Mouse (Mus musculus): ENCODE data around the gene Pknox2.
A peak's percentile ranks its signal among the peaks of the same experiment; 100 is the strongest.

Pknox2 gene

DNA sequence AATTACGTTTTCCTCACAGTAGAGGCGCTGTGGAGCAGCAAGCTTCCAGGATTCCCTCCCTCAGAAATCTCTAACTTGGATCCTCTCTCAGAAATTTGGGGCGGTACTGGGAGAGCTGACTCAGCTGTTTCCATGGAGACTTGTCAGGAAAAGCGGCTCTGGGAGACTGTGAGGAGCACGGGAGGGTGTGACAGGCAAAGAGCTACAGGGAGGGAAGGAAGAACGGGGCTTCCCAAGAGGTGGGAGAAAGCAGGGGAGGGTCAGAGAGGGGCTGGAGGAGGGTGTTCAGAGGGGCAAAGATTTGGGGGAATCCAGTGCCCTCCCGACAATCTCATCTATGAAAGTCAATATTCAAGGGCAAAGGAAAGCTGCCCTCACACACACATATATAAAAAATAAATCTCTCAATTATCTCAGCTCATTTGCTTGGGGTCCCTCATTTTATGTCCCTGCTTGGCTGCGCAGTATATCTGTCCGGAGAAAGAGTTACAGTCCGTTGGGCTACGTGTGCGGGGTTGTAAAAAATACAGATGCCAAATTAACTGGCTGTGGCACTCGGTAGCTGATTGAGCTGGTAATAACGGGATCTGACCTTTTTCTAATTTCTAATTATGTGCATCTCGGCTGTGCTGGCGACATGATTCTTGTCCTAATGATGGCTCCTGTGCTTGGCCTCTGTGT lies 213.3 kb downstream of the Pknox2 start:
- DNase-seq, result peak; percentile 90

DNA sequence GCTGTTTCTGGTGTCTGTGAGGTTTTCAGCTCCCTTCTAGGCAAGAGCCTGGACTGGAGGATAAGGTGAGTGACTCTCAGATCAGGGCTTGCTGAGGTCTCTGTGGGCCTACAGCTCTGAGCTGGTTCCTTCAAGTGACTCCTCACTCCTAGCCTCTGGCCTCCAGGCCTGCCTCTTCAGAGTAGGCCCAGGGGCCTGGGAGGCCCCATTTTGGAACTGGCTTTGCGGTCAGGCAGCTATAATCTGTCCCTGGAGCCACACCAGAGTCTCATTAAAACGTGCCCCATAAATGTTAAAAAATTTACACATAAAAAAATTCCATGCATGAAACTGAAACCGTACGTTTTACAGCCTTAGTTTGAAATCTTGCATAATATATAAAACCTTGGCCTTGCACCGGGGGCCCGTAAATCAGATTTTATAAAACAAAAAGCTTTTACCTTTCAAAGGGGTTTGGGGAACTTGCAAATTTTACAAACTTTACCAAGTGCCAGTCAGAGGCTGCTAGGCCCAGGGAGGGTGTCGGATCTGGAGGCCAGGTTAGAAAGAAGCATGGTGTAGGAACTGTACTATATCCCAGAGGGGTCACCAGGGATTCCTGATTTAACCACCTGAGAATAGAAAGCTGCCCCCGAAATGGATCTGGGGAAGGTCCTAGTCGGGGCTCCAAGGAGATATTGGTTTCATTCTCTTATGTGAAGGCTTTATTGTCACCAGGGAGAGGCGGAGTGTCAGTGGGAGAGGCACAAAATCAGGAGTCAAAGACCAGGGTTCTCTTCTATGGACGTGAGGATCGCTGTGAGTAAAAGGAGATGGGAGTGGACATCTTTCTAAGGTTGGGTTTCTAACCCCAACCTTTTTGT lies 214.0 kb downstream of the Pknox2 start:
- no peak for DNase-seq

DNA sequence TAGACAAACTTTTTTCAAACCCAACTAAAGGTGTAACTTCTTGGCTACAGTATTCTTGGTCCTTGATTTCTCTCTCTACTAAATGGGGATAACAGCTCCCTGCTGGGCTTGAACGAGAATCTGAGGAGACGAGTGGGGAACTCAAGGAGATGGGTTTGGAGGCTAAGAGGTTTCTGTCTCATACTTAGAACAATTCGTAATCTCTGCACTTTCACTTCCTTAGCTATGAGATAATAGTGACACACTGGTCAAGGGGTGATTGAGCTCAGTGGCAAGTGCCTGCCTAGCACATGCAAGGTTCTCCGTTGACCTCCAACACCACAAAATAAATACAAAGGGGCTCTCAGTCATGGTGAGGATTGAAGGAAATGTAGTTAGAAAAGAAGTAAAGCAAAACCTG lies 215.6 kb downstream of the Pknox2 start:
- DNase-seq, result no peak

DNA sequence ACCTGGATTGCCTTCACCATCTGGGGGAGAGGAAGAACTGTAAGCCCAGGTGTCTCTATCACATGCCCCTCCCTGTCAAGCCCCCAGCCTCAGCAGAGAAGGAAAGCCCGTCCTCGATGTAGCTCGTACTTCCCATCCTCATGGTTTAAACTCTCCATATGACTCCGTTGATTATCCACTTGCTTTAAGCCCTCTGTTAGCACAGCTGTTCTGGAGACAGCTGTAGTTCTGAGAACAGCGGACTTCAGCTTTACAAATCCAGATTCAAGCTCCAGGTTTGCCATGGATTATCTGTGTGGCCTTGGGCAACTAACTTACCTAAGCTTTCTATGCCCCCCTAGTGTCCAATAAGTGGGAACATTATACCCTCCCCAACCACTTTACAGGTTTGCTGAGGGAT lies 223.5 kb downstream of the Pknox2 start:
- DNase-seq, result no peak

DNA sequence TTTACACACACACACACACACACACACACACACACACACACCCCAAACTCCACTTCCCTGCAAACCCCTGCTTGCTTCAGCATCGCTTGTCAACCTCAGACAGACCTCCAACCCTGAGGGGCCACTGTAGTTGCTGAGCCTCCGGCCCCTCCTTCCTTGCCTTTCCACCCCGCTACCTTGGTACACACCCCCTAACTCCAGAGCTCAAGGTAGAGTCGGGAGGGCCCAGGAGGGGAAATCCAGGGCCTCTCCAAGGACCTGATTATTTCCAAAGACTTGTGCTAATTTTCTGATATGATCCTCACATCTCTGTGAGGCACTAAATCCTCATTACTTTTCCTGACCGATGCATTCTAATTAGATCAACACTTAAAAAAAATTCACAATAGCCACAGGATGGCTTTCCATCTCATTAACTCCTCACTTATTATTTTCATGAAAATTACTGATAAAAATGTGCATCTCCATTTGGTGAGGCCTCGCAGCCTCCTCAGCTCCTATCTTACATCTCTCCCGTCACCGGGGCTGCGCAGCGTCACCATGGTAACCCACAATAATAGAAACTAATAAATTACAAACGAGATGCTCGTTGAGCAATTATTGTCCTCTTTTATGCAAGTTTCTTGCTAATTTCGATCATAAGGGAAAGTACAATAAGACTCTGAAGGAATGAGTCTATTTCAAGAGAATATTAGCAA lies 225.3 kb downstream of the Pknox2 start:
- DNase-seq, result no peak

DNA sequence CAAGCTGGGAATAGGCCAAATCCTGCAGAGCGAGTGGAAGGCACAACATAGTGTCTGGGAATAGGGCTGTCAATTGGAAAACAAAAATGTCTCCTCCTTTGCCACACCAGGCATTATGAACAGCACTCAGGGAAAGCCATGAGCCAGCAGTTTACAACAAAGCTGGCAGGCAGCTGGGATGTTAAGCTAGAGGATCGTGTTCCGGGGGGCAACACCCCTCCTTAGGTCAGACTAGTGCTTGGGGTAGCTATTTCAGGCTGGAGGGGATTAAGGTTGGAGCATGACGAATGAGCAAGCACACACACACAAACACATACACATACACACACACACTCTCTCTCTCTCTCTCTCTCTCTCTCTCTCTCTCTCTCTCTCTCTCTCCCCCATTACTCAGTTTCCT lies 227.7 kb downstream of the Pknox2 start:
- DNase-seq, result peak; percentile 18

DNA sequence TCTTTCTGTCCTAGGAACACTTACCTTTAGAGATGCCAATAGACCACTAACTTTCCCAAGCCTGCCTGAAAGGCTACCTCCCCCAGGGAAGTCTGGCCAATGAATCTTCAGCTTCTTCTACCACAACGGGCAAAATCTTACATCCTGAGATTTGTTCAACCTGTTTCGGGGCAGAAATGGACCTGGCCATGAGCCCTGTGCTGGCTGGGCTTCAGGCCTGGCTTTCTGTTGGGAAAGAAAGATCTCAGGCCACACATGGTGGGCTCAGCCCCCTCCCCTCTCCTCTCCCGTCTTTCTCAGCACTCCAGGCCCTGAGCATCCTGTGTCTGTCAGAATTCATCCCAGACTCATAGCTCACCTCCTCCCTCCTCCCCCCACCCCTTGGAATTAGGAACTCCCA lies 228.6 kb downstream of the Pknox2 start:
- no peak for DNase-seq

DNA sequence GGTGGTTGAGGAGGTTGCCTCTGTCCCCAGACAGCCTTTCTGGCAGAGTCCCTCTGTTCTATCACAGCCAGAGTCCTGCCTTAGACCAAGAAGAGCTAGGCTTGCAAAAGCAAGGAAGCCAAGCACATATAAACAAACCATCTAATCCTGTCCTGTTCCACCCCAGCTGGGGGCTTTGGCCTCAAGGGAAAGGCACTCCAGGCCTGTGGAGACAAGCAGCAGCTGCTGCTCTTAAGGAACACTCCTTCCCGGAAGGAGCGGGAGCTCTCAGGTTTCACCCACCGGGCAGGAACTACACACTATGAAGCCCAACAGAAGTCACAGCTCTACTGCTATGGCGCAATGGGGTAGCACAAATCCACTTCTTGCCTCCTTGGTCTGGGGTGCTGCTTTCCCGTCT lies 230.3 kb downstream of the Pknox2 start:
- peak; percentile 80 for DNase-seq

DNA sequence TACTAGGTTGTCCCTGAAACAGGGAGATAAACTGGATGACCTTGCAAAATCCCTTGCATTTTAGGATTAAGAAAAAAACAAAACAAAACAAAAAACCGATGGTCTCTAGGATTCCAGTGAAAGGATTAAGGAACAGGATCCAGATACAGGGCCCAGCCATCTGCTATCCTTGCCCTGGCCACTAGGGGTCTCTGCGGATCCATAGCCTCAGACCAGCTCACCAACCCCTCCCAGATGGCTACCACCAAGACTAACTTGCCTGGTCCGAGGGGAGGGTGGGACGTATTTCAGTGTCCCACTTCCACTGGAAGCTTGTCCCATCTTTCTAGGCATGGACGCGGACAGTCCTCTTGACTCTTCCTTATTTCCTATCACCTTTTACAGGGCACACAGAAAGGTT lies 230.8 kb downstream of the Pknox2 start:
- DNase-seq, result peak; percentile 88

DNA sequence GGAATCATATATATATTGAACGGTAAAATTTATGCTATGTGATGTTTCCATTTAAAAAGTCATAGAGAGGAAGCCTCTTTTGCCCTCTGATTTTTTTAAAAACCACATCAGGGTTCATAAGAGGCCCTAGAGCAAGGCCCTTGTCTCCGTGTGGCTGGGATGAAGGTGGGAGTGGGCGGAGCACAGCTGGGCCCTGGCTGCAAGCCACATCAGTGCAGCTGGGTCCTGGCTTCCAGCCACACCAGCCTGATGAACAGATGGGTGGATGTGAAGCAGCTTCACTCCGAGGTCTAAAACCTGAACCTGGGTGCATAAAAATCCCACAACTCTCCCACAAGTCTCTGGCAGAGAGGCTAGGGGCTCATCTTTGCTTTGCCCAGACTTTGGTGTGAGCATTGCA lies 241.8 kb downstream of the Pknox2 start:
- DNase-seq, result peak; percentile 59

DNA sequence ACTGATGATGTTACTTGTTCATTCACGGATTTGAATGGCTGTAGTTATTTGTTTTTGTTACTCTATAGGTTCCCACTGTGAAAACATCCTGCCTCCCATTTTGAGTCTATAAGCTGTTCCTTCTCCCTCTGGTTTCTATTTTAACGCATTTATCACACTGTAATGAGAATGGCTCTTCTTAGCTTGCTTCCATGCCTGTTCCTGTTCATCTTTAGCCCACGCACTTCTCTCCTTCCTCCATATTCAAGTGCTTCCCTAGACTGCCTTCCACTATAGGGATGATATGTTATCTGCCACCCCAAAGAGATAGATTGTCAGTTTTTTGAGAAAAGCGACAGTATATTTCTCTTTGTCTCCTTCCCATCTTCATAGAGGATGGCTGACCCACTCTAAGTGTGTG lies 246.7 kb downstream of the Pknox2 start:
- DNase-seq, result no peak

DNA sequence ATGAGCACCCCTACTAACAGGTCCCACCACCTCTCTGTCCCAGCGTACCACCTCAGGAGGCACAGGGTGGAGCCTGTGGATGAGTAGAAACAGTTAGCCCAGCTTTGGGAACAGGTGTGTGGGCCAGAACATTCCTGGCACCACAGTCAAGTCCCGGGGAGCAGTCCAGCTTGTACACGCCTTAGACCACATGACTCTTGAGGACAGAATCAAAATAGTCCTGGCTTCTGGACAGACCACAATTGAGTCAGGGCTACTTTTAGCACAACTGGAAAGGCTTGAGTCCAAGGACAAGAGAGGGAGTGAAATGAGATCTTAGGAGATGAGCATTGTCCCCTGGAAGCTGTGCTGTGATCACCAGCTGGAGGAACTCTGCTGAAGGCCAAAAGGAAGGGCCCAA lies 248.6 kb downstream of the Pknox2 start:
- DNase-seq, result peak; percentile 6

DNA sequence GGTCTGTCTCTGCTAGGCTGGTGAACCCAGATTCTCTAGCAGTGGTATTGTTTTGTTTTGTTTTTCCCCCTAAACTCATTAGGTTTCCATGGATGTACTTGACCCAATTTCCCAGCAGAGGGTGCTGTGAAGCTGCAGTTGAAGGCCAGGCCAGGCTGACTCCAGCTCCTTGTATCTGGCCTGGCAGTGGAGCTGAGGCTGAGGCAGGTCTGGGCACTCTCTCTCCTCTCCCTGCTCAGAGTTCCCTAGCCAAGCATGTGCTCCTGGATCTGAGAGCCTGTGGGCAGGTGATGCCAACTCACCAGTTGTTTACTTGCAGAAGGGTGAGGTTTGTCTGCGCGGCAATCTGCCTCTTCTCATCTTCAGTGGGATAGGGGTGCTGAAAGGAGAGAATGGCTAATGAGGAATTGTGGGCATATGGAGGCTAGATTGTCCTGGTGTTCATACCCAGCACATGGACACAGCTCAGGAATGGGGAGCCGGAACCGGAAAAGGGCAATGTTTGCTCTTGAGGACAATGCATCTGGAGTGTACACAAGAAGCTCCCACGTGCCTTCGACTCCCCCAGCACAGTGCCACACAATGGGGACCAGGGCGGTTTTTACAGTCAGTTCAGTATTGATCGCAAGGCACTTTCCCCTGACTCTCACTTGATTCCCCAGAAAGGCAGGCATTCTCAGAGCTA lies 252.1 kb downstream of the Pknox2 start:
- DNase-seq, result peak; percentile 75

DNA sequence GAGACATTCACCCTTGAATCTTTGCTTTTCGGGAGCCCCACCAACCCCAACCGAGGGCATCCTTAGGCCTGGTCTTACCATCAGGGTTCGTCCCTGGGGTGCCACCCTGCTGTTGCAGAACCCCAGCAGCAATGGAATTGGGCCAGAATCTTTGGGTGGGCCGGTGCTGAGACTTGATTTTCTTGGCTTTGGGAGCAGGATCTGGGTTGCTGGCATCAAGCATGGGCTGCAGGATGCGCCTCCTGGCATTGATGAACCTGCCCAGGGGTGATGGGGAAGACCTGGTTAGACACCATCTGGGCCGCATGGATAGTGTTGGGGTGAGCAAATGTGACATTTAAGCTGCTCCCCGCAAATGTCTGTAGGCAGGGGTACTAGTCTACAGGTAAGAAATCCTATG lies 253.0 kb downstream of the Pknox2 start:
- DNase-seq, result no peak

DNA sequence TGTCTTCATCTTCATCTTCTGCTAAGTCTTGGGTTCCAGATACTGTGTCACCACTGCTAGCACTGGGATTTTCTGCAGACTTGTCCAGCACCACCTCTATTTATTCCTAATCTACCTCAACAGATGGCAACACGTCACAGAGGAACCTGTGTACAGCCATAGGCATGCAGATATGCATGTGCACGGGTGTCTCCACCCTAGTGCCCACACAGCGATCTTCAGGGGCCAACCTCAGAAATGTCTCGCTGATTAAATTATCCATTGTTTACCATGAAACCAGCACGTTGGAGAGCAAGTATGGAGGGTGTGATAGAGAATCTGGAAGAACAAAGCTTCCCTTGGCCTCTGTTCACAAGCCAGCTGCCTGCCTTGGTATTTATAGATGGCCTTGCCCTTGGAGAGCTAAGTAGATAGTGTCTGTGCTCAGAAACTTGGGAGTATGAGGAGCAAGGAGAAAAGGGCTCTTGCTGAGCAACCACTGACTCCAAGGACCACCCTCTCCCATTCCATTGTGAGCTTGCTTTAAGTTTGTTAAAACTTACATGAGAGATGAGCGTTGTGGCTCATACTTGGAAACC lies 253.7 kb downstream of the Pknox2 start:
- no peak for DNase-seq

DNA sequence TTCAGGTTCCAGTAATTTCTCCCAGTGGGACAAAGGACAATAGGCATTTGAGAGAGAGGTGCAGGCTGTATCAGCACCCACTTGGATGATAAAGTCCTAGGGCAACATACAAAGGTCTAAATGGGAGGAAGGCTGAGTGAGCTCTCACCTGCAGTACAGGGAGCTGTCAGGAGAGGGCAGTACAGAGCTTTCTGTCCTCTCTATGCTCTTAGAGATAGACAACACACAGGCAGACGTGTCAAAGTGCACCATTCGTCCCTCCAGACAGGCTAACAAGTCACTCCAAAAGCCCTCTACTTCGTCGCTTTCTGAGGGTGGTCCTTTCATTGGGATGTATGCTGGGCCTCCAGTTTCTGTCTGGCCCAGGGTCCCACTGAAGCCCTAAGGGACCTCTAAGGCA lies 256.7 kb downstream of the Pknox2 start:
- peak; percentile 55 for DNase-seq

DNA sequence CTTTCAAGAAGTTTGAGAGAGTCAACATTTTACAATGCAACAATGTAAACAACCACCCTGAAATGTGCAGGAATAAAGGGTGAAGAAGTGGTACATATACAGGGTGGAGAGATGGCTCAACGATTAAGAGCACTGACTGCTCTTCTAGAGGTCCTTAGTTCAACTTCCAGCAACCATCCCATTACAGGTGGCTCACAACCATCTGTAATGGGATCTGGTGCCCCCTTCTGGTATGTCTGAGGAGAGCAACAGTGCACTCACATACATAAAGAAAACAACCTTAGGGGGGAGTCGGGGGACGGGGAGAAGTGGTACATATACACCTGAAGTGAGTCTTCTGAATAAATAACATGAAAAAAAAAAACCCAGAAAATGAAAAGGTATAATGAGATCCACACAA lies 262.0 kb downstream of the Pknox2 start:
- DNase-seq, result peak; percentile 24

DNA sequence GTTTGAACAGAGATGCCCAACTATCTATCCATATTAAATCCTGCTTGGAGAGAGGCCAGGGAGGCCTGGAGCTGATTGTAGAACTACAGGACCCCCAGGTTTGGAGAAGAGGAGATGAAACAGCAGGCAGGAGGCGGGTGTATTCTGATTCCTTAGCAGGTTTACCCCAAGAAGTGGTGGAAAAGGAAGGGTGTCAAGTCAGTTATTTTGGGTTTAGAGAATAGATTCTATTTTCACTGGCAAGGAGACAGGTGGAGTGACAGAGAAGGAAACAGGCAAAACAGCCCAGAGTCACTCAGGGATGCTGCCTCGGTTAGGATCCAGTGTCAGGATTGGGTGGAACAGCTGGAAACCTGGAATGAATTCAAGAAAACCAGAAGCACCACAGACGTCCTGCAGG lies 263.6 kb downstream of the Pknox2 start:
- DNase-seq, result no peak

DNA sequence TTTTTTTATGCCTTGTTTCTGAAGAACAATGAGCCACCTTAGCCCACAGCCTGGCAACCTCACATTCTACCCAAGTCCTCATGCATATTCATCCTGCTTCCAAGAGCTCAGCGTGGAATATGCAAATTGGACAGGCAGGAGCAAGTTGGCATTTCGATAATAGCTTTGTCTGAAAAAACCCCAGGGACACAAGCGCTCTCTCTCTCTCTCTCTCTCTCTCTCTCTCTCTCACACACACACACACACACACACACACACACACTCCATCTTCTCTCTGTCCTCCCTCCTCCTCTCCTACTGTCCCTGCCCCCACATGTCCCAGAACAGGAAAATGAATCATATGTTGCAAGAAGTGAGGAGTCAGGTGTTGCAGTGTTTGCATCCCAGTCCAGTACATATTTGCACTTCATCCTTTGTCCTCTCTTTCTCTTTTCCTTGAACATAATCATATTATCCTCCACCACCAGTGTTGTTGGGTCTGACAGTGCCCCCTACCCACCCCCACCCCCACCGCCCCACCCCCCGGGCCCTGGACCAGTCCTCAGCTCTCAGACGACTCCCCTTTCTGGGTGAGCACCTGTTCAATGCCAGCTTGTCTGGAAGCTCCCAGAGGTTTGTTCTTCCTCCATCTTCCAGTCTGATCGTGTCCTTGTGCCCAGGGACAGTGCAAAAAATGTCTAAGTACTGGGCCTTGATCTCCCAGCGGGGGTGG lies 265.0 kb downstream of the Pknox2 start:
- DNase-seq, result no peak

DNA sequence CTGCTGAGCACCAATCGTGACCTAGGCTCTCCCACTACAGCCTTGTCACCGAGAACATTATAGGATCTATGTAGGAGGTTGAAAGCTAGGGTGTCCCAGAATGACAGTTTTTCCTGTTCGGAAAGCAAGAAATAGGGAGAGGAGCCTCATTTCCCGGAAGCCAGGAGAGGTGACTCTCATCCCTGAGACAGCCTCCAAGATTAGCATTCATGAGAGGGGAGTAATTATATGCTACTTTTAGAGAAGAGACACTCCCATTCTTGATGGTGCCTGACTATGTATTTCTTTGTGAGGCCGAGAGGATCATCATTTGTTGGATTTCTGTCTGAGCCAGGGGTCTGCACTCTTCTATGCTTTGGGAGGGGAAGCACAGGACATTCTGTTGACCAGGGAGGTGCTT lies 265.6 kb downstream of the Pknox2 start:
- no peak for DNase-seq

DNA sequence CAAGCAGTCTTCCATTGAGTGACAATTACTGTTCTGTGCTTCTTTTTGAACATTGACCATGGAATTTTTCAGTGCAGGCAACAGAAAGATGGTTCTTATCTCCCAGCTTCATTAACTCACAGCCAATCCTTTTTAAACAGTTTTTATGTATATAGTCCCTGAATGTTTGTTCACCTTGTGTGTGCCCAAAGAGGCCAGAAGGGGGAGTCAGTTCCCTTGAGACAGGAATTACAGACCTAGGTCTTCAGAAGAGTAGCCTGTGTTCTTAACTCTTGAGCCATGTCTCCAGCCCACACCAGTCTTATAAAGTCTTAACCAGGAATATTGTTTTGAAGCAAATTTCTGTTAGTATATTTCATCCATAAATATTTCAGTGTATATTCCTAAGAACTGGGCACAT lies 270.4 kb downstream of the Pknox2 start:
- no peak for DNase-seq

DNA sequence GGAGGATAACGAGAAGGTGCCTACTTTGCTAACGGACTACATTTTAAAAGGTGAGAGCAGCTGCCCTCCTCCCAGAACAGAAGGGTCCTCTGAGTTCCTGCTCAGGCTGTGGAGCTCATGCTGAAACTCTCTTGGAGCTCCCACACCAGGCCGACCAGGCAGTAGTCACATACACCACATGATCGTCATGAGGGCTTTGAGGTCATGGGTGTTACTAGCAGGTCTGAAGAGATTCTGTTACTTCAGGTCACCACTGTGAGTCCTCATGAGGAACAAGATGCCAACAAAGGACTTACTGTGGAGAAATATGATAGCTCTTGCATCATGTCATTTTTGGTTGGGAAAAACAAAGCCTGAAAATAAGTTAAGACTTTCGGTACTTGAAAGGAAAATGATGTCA lies 270.9 kb downstream of the Pknox2 start:
- DNase-seq, result no peak
